Comparison of ENCODE assay signal across 9 mouse cellular contexts in genomic region chr17:16051713-16052112, GRCm38 (mm10).
A peak's percentile ranks its signal among the peaks of the same experiment; 100 is the strongest.
DNase-seq lines count a peak whose midpoint lies in the region; ATAC-seq and TF ChIP-seq lines count a peak whose summit lies in the region.
"Had no signal": no experiment of that assay in that cellular context is flagged by ENCODE, and none has a peak within 500 bp of the region (broad histone marks: within the 10 kb centered on the region; RNA-seq: fewer than 3 reads in every experiment).

No protein-coding gene starts in this region.

- H3K9me3 ChIP-seq in limb, embryonic 14.5 days (ENCODE audit: control insufficient read depth, low read length), result no peaks in the 10 kb centered on the region
- H3K9me3 ChIP-seq in limb, embryonic 10.5 days (replicated peaks), result no peaks in the 10 kb centered on the region
- H3K9me3 ChIP-seq in stomach, embryonic 16.5 days (replicated peaks; ENCODE audit: control insufficient read depth, low read length), result no peaks in the 10 kb centered on the region

- H3K27ac ChIP-seq in limb, embryonic 14.5 days (replicated peaks; ENCODE audit: low read depth, low read length), result no peak overlapping the region
- no peak overlapping the region for H3K27ac ChIP-seq in limb, embryonic 10.5 days
- H3K27ac ChIP-seq in embryonic fibroblast, embryonic 13.5 days (ENCODE audit: insufficient read depth, low read length), result peak overlapping the region; percentile 61
- peak overlapping the region; percentile 46 for H3K27ac ChIP-seq in stomach, embryonic 16.5 days (ENCODE audit: low read length)

- H3K4me2 ChIP-seq in limb, embryonic 14.5 days (replicated peaks; ENCODE audit: low read depth, low read length, severe bottlenecking), result no peak overlapping the region
- no peak overlapping the region for H3K4me2 ChIP-seq in stomach, embryonic 16.5 days (ENCODE audit: low read depth, low read length)

- no peak for TF ChIP-seq POLR2A in limb, embryonic 14.5 days (IDR thresholded peaks at IDR 0.05; ENCODE audit: borderline replicate concordance, extremely low read depth, insufficient read depth, insufficient read length)
- no peak for TF ChIP-seq POLR2A in embryonic fibroblast, embryonic 13.5 days (IDR thresholded peaks at IDR 0.05; ENCODE audit: low read depth, low read length)

- peak; percentile 57; the same call in 1 of the 2 replicates for ATAC-seq in limb, embryonic 14.5 days (ENCODE audit: low FRiP score, low read depth)
- ATAC-seq in stomach, embryonic 16.5 days (ENCODE audit: insufficient read depth, low FRiP score), result no peak
- no peak for ATAC-seq in frontal cortex, adult (ENCODE audit: low TSS enrichment)

- 32% methylated on average over 5 of the region's 5 CpGs for WGBS in limb, embryonic 14.5 days
- 48% methylated on average over 5 of the region's 5 CpGs for WGBS in limb, embryonic 10.5 days
- WGBS in stomach, embryonic 16.5 days, result 33% methylated on average over 5 of the region's 5 CpGs

- no peak for TF ChIP-seq CTCF in embryonic fibroblast, embryonic 13.5 days (IDR thresholded peaks at IDR 0.05; ENCODE audit: borderline replicate concordance, insufficient read depth, low read length)

- H3K27me3 ChIP-seq in limb, embryonic 14.5 days (ENCODE audit: control insufficient read depth, insufficient read depth, low read length), result no peaks in the 10 kb centered on the region
- no peaks in the 10 kb centered on the region for H3K27me3 ChIP-seq in limb, embryonic 10.5 days (ENCODE audit: low read depth, poor library complexity, severe bottlenecking)
- no peaks in the 10 kb centered on the region for H3K27me3 ChIP-seq in stomach, embryonic 16.5 days (ENCODE audit: control insufficient read depth, insufficient read depth, low read length)

- H3K4me3 ChIP-seq in limb, embryonic 14.5 days (replicated peaks; ENCODE audit: low read length), result no peak overlapping the region
- H3K4me3 ChIP-seq in limb, embryonic 10.5 days, result no peak overlapping the region
- H3K4me3 ChIP-seq in embryonic fibroblast, embryonic 13.5 days (ENCODE audit: insufficient read depth, low read length), result no peak overlapping the region
- no peak overlapping the region for H3K4me3 ChIP-seq in stomach, embryonic 16.5 days (replicated peaks; ENCODE audit: low read length)

- no peaks in the 10 kb centered on the region for H3K4me1 ChIP-seq in limb, embryonic 14.5 days (ENCODE audit: control insufficient read depth, insufficient read depth, low read length)
- H3K4me1 ChIP-seq in limb, embryonic 10.5 days, result peaks cover 3% of the 10 kb centered on the region; the same call in 1 of the 2 replicates
- H3K4me1 ChIP-seq in embryonic fibroblast, embryonic 13.5 days (ENCODE audit: control insufficient read depth, insufficient read depth, low read length), result peaks cover 3% of the 10 kb centered on the region
- H3K4me1 ChIP-seq in stomach, embryonic 16.5 days (ENCODE audit: control insufficient read depth, insufficient read depth, low read length), result peaks cover 4% of the 10 kb centered on the region

- no peaks in the 10 kb centered on the region for H3K36me3 ChIP-seq in limb, embryonic 14.5 days (ENCODE audit: control insufficient read depth, insufficient read depth, low read length)
- H3K36me3 ChIP-seq in limb, embryonic 10.5 days, result no peaks in the 10 kb centered on the region
- H3K36me3 ChIP-seq in stomach, embryonic 16.5 days (ENCODE audit: control insufficient read depth, insufficient read depth, low read length), result no peaks in the 10 kb centered on the region

- H3K9ac ChIP-seq in limb, embryonic 14.5 days (ENCODE audit: low read depth, low read length, severe bottlenecking), result no peak overlapping the region
- H3K9ac ChIP-seq in stomach, embryonic 16.5 days (ENCODE audit: low read length), result no peak overlapping the region; the same call in 1 of the 2 replicates

- DNase-seq in limb, embryonic 14.5 days (ENCODE audit: low spot score), result peak; percentile 59
- DNase-seq in limb, embryonic 10.5 days (ENCODE audit: low spot score), result no peak
- peak; percentile 50 to 63 for DNase-seq in kidney, postnatal 4 days
- no peak for DNase-seq in right cerebral cortex, postnatal 10 days (ENCODE audit: low spot score in 2 of 2)
- DNase-seq in left cerebral cortex, adult 8-10 months (ENCODE audit: low spot score in 2 of 2), result no peak
- DNase-seq: cerebellum, adult 18-20 months had no signal

Comparison
In these comparisons a context has a peak if more than half of its experiments do, and no peak if none do; other contexts are left out.
1. DNase-seq: peak in limb, embryonic 14.5 days (single experiment) and kidney, postnatal 4 days (2 of 2); none in limb, embryonic 10.5 days (single experiment), right cerebral cortex, postnatal 10 days (0 of 2) and left cerebral cortex, adult 8-10 months (0 of 2).
2. H3K27ac ChIP-seq: peak in embryonic fibroblast, embryonic 13.5 days (single experiment) and stomach, embryonic 16.5 days (single experiment); none in limb, embryonic 14.5 days (single experiment) and limb, embryonic 10.5 days (single experiment).